Mouse (Mus musculus) spleen, postnatal 10 days (tissue): ENCODE measurements around the gene Psme1.

ENCODE experiments used
- DNase-seq, 2 experiments: peaks; one replicate each; pipeline ENCODE4 v3.0.0; 2021 to 2022; ENCODE audit warnings: low spot score in 2 of 2

Psme1 gene

GRCm38 (mm10) chr14:55571760-55572159 lies 6.2 kb upstream of the Psme1 start:
- DNase-seq: no peak

GRCm38 (mm10) chr14:55575302-55575701 lies 2.6 kb upstream of the Psme1 start, which contains the start of gene Fitm1:
Gene Fitm1, plus strand, starts transcription at chr14:55575617.
- no peak for DNase-seq

GRCm38 (mm10) chr14:55575711-55576110 lies 2.2 kb upstream of the Psme1 start:
- DNase-seq: no peak

GRCm38 (mm10) chr14:55576376-55576775 lies 1.5 kb upstream of the Psme1 start:
- no peak for DNase-seq

GRCm38 (mm10) chr14:55578668-55579269 lies 846 bp downstream of the Psme1 start:
- peak; percentile 64 to 75 for DNase-seq

- no peak for DNase-seq
Measured at GRCm38 (mm10) chr14:55579511-55580496, 1.9 kb downstream of the Psme1 start.

- no peak for DNase-seq
Measured at GRCm38 (mm10) chr14:55580731-55581130, 2.8 kb downstream of the Psme1 start.

- peak in 1 of 2 experiments; percentile 55 for DNase-seq
Measured at GRCm38 (mm10) chr14:55581981-55582681, 4.2 kb downstream of the Psme1 start.

GRCm38 (mm10) chr14:55584303-55584701 lies 6.4 kb downstream of the Psme1 start:
- no peak for DNase-seq

- DNase-seq: peak; percentile 77 to 86
Measured at GRCm38 (mm10) chr14:55584702-55585565, 7.0 kb downstream of the Psme1 start, which contains the start of gene Emc9. Gene Emc9, minus strand, starts transcription at chr14:55585302.

- DNase-seq: peak; percentile 42 to 45
Measured at GRCm38 (mm10) chr14:55585566-55585960, 7.6 kb downstream of the Psme1 start.

- DNase-seq: no peak
Measured at GRCm38 (mm10) chr14:55586149-55586548, 8.2 kb downstream of the Psme1 start.

- DNase-seq: no peak
Measured at GRCm38 (mm10) chr14:55589271-55589670, 11.3 kb downstream of the Psme1 start.

- DNase-seq: no peak
Measured at GRCm38 (mm10) chr14:55589771-55590448, 12.0 kb downstream of the Psme1 start.

GRCm38 (mm10) chr14:55590748-55591330 lies 12.9 kb downstream of the Psme1 start, which contains the start of gene Psme2:
Gene Psme2, minus strand, starts transcription at chr14:55591113.
- DNase-seq: peak in 1 of 2 experiments; percentile 84

GRCm38 (mm10) chr14:55591331-55591891 lies 13.5 kb downstream of the Psme1 start, which contains the start of gene Rnf31:
Gene Rnf31, plus strand, starts transcription at chr14:55591708.
- peak; percentile 88 to 91 for DNase-seq

GRCm38 (mm10) chr14:55592226-55592625 lies 14.3 kb downstream of the Psme1 start:
- DNase-seq: peak in 1 of 2 experiments; percentile 40

- no peak for DNase-seq
Measured at GRCm38 (mm10) chr14:55596036-55596690, 18.2 kb downstream of the Psme1 start.
